Mouse (Mus musculus) E14TG2a.4 (cell line): ENCODE data around the gene Fuca2.

Experiments used
- CTCF ChIP-seq: conservative IDR thresholded peaks from 2 replicates; pipeline ENCODE4 v1.5.1; 2014; ENCODE audit warnings: low read length
- NANOG ChIP-seq: IDR thresholded peaks from 2 replicates; pipeline ENCODE4 v1.6.1; 2014; ENCODE audit warnings: borderline replicate concordance, low read length, mixed read lengths

DNA sequence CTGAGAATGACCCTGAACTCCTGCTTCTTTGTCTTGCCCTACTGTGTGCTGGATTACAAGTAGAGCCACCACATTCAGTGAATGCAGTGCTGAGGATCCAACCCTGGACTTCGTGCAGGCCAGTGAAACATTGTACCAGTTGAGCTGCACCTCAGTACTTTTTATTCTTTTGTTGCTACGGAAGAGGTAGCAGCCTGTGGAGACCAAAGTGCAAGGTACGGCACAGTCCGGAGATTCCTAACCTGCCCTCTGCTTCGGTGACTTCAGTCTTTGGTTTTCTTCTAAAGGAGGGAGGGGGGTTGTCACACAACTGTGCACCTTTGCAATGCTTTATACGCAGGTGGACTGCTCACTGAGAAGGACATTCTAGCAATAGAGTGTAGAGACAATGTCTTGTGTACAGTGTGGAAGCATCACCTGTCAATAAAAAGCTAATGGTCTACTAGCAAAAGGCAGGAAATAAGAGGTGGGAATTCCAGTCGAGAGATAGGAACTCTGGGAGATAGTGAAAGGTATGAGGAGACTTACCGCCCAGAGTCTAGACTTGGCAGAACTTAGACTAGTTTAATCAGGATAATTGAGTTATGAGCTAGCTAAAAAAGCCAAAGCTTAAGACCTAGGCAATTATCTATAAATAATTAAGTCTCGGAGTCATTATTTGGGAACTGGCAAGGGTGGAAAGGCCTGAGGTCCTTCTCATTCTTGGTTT, 5.2 kb upstream of the Fuca2 start:
- no peak for TF ChIP-seq CTCF
- no peak for TF ChIP-seq NANOG
